Mouse (Mus musculus): Measurements from ENCODE around the gene Nek8. TPM values are rescaled to one million over a fixed set of nuclear protein-coding genes. Genes with fewer than 3 reads are reported as not detected.
"Not testable (repeated sequence)": the region's sequence is repeated elsewhere in the genome, so short reads cannot be mapped to it uniquely, and the experiment has no call there.

Nek8 gene
- polyA plus RNA-seq, 1 experiment from 2014 or later: 16.0 TPM

- 1% methylated on average over 40 of the region's 42 CpGs for WGBS
- ATAC-seq (ENCODE audit: insufficient number of reproducible peaks, insufficient read depth, low FRiP score, low read depth): peak; percentile 79
- Histone ChIP-seq H3K36me3 (ENCODE audit: control insufficient read depth, insufficient read depth, low read length) (peaks cover 11% of the 10 kb centered on the region), H3K9ac (replicated peaks; ENCODE audit: low read depth, low read length) (peak overlapping the region; percentile 88), H3K4me3 (ENCODE audit: low read depth, low read length) (peak overlapping the region; percentile 73), H3K4me2 (replicated peaks; ENCODE audit: low read depth, low read length) (peak overlapping the region; percentile 46), H3K9me3 (ENCODE audit: control insufficient read depth, low read depth, low read length) (no peaks in the 10 kb centered on the region), H3K27me3 (ENCODE audit: control insufficient read depth, insufficient read depth, low read length) (no peaks in the 10 kb centered on the region), H3K4me1 (ENCODE audit: control insufficient read depth, insufficient read depth, low read length) (peaks cover 13% of the 10 kb centered on the region; the same call in 1 of the 2 replicates), H3K27ac (ENCODE audit: low read length) (peak overlapping the region; percentile 99)
Observed at GRCm38 (mm10) chr11:78189234-78190040, 13.0 kb upstream of the Nek8 start.

DNA sequence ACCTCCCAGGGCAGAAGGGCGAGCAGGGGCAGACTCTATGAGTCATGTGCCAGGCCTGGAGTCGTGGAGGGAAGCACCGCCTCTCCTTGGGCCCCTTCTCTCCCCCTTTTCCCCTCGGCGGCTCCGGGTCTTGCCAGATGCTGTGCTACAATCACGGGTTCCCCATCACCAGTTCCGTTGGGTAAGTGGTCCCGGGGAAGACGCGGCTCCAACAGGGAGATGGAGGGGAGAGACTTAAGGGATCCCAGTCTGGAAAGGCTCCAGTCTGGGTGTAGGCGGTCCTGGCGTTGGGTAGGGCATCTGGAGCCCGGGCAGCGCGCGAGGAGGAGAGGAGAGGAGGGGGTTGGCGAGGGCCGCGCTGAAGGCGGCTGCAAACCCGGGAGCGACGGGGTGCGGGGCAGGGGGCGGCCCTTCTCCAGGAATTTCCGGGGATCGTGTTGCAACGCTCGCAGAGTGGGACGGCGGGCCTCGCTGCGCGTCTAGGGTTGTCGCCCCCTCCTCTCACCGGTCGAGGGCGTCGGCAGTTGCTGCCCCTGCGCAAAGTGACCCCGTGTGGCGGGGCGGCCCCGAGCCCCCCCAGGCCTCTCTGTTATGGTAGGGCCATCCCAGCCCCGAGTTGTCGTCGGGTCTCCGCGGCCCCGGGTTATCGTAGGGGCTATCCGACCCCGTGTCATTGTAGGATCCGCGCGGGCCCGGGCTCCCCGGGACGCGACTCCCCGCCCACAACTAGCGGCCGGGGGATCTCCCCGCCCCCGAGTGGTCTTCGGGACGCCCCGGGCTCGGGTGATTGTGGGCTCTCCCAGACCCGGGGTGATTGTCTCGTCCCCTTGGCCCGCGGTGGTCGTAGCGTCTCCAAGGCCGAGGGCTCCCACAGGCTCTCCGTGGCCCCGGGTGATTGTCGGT lies 12.1 kb upstream of the Nek8 start, which contains the start of gene Rab34:
Rab34 (plus strand) TSS at position 100 of the 903 bp plus-strand sequence.
- H3K4me1 ChIP-seq (ENCODE audit: control insufficient read depth, insufficient read depth, low read length): peaks cover 13% of the 10 kb centered on the region; the same call in 1 of the 2 replicates
- H3K4me2 ChIP-seq (replicated peaks; ENCODE audit: low read depth, low read length): peak within 1 kb of the TSS; percentile 46
- ATAC-seq (ENCODE audit: insufficient number of reproducible peaks, insufficient read depth, low FRiP score, low read depth): peak; percentile 82
- H3K9me3 ChIP-seq (ENCODE audit: control insufficient read depth, low read depth, low read length): no peaks in the 10 kb centered on the region
- peak within 1 kb of the TSS; percentile 88 for H3K9ac ChIP-seq (replicated peaks; ENCODE audit: low read depth, low read length)
- peak within 1 kb of the TSS; percentile 99 for H3K27ac ChIP-seq (ENCODE audit: low read length)
- peaks cover 11% of the 10 kb centered on the region for H3K36me3 ChIP-seq (ENCODE audit: control insufficient read depth, insufficient read depth, low read length)
- under 1% methylated on average over 64 of the region's 80 CpGs for WGBS
- no peaks in the 10 kb centered on the region for H3K27me3 ChIP-seq (ENCODE audit: control insufficient read depth, insufficient read depth, low read length)
- peak within 1 kb of the TSS; percentile 73 for H3K4me3 ChIP-seq (ENCODE audit: low read depth, low read length)

DNA sequence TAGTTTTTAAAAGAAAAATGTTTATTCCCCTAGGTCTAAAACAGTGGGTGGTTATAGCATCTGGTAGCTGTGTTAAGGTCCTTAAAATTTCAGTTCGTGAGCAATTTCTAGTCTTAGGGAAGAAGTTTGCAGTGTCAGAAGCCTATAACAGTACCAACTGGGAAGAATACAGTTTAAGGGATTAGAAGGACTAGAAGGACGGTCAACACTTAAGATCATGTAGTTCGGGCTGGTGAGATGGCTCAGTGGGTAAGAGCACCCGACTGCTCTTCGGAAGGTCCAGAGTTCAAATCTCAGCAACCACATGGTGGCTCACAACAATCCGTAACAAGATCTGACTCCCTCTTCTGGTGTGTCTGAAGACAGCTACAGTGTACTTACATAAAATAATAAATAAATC lies 8.2 kb upstream of the Nek8 start:
- peaks cover 35% of the 10 kb centered on the region for H3K4me1 ChIP-seq (ENCODE audit: control insufficient read depth, insufficient read depth, low read length)

GRCm38 (mm10) chr11:78183884-78184514 lies 7.5 kb upstream of the Nek8 start:
- no peaks in the 10 kb centered on the region for H3K27me3 ChIP-seq (ENCODE audit: control insufficient read depth, insufficient read depth, low read length)
- H3K4me2 ChIP-seq (replicated peaks; ENCODE audit: low read depth, low read length): peak overlapping the region; percentile 39
- H3K4me1 ChIP-seq (ENCODE audit: control insufficient read depth, insufficient read depth, low read length): peaks cover 36% of the 10 kb centered on the region
- WGBS: 51% methylated on average over 10 of the region's 10 CpGs
- peaks cover 23% of the 10 kb centered on the region for H3K36me3 ChIP-seq (ENCODE audit: control insufficient read depth, insufficient read depth, low read length)
- ATAC-seq (ENCODE audit: insufficient number of reproducible peaks, insufficient read depth, low FRiP score, low read depth): no peak
- H3K9ac ChIP-seq (replicated peaks; ENCODE audit: low read depth, low read length): 0 out of 2 replicates have a peak overlapping the region, but pooled peaks have one; percentile 4
- no peaks in the 10 kb centered on the region for H3K9me3 ChIP-seq (ENCODE audit: control insufficient read depth, low read depth, low read length)
- peak overlapping the region; percentile 98; the same call in 1 of the 2 replicates for H3K4me3 ChIP-seq (ENCODE audit: low read depth, low read length)
- no peak overlapping the region for H3K27ac ChIP-seq (ENCODE audit: low read length)

More for the DNA sequence above, 8.2 kb upstream of the Nek8 start:
- not testable (repeated sequence) for H3K4me2 ChIP-seq (replicated peaks; ENCODE audit: low read depth, low read length); H3K27ac ChIP-seq (ENCODE audit: low read length); H3K9ac ChIP-seq (replicated peaks; ENCODE audit: low read depth, low read length); H3K9me3 ChIP-seq (ENCODE audit: control insufficient read depth, low read depth, low read length); H3K4me3 ChIP-seq (ENCODE audit: low read depth, low read length); H3K27me3 ChIP-seq (ENCODE audit: control insufficient read depth, insufficient read depth, low read length); ATAC-seq (ENCODE audit: insufficient number of reproducible peaks, insufficient read depth, low FRiP score, low read depth)
- H3K36me3 ChIP-seq (ENCODE audit: control insufficient read depth, insufficient read depth, low read length): peaks cover 23% of the 10 kb centered on the region
- WGBS: 93% methylated on average over 6 of the region's 6 CpGs

- under 1% methylated on average over 38 of the region's 38 CpGs for WGBS
- peak; percentile 88 for ATAC-seq (ENCODE audit: insufficient number of reproducible peaks, insufficient read depth, low FRiP score, low read depth)
- H3K4me1 ChIP-seq (ENCODE audit: control insufficient read depth, insufficient read depth, low read length): peaks cover 36% of the 10 kb centered on the region
Observed at GRCm38 (mm10) chr11:78182961-78183844, 6.7 kb upstream of the Nek8 start, which contains the start of gene Rpl23a. Gene Rpl23a, minus strand, starts transcription at chr11:78183584.

DNA sequence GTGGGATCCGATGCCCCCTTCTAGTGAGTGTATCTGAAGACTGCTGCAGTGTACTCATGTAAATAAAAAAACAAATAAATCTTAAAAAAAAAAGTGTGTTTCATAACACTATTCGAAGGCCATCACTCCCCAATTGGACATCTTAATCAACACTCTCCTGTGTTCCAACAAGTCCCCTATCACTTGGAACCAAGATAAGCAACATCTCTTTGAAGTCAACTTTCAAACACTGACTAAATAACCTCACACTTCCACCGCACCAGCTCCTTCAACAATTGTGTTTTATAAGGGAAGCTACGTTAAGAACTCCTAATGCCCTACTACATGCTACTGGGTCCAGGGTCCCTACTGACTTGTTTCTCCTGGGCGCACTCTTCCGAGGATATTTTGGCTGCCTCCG lies 6.0 kb upstream of the Nek8 start:
- Histone ChIP-seq H3K36me3 (ENCODE audit: control insufficient read depth, insufficient read depth, low read length) (peaks cover 23% of the 10 kb centered on the region), H3K9ac (replicated peaks; ENCODE audit: low read depth, low read length) (peak overlapping the region; percentile 94), H3K27ac (ENCODE audit: low read length) (peak overlapping the region; percentile 15; the same call in 1 of the 2 replicates), H3K9me3 (ENCODE audit: control insufficient read depth, low read depth, low read length) (no peaks in the 10 kb centered on the region), H3K4me3 (ENCODE audit: low read depth, low read length) (peak overlapping the region; percentile 98), H3K4me1 (ENCODE audit: control insufficient read depth, insufficient read depth, low read length) (peaks cover 32% of the 10 kb centered on the region), H3K27me3 (ENCODE audit: control insufficient read depth, insufficient read depth, low read length) (no peaks in the 10 kb centered on the region), H3K4me2 (replicated peaks; ENCODE audit: low read depth, low read length) (peak overlapping the region; percentile 75)
- 4% methylated on average over 7 of the region's 7 CpGs for WGBS
- ATAC-seq (ENCODE audit: insufficient number of reproducible peaks, insufficient read depth, low FRiP score, low read depth): no peak

More at GRCm38 (mm10) chr11:78182961-78183844, 6.7 kb upstream of the Nek8 start, which contains the start of gene Rpl23a:
- peak within 1 kb of the TSS; percentile 75 for H3K4me2 ChIP-seq (replicated peaks; ENCODE audit: low read depth, low read length)
- H3K27me3 ChIP-seq (ENCODE audit: control insufficient read depth, insufficient read depth, low read length): no peaks in the 10 kb centered on the region
- H3K9me3 ChIP-seq (ENCODE audit: control insufficient read depth, low read depth, low read length): no peaks in the 10 kb centered on the region
- H3K9ac ChIP-seq (replicated peaks; ENCODE audit: low read depth, low read length): peak within 1 kb of the TSS; percentile 94
- H3K36me3 ChIP-seq (ENCODE audit: control insufficient read depth, insufficient read depth, low read length): peaks cover 23% of the 10 kb centered on the region
- H3K27ac ChIP-seq (ENCODE audit: low read length): peak within 1 kb of the TSS; percentile 91
- H3K4me3 ChIP-seq (ENCODE audit: low read depth, low read length): peak within 1 kb of the TSS; percentile 98

DNA sequence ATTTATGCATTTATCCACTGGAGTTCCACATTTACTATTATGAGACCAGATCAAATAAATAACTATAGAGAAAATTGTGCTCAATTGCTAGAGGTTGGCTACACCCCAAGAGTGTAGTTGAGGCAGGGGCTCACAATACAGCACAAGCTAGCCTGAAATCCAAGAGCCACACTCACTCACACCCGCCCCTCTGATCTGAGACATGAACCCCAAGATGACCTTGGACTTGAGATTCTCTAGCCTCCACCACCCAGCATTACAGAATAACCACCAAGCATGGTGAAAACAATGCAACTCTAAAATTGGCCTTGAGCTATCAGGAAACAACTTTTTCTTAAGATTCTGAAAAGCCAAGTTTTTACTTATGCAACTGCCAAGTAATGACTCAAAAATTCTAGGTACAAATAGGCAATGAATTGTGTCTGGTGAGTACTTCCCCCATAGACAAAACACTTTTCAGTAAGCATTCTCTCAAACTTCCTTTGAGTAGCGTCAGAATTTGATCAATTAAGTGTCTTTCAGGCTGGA lies 5.4 kb upstream of the Nek8 start:
- H3K9ac ChIP-seq (replicated peaks; ENCODE audit: low read depth, low read length): peak overlapping the region; percentile 94; the same call in 1 of the 2 replicates
- peaks cover 23% of the 10 kb centered on the region for H3K36me3 ChIP-seq (ENCODE audit: control insufficient read depth, insufficient read depth, low read length)
- H3K4me3 ChIP-seq (ENCODE audit: low read depth, low read length): peak overlapping the region; percentile 98
- no peak for ATAC-seq (ENCODE audit: insufficient number of reproducible peaks, insufficient read depth, low FRiP score, low read depth)
- H3K4me2 ChIP-seq (replicated peaks; ENCODE audit: low read depth, low read length): peak overlapping the region; percentile 75
- 33% methylated on average over 2 of the region's 2 CpGs for WGBS
- H3K27ac ChIP-seq (ENCODE audit: low read length): no peak overlapping the region
- peaks cover 36% of the 10 kb centered on the region for H3K4me1 ChIP-seq (ENCODE audit: control insufficient read depth, insufficient read depth, low read length)
- no peaks in the 10 kb centered on the region for H3K9me3 ChIP-seq (ENCODE audit: control insufficient read depth, low read depth, low read length)
- H3K27me3 ChIP-seq (ENCODE audit: control insufficient read depth, insufficient read depth, low read length): no peaks in the 10 kb centered on the region

All from stomach, embryonic 14.5 days (tissue).